Mouse (Mus musculus): ENCODE results near the gene Kdm5c. TPM values are rescaled to one million over a fixed set of nuclear protein-coding genes. Genes with fewer than 3 reads are reported as not detected.
"Not testable (repeated sequence)": the region's sequence is repeated elsewhere in the genome, so short reads cannot be mapped to it uniquely, and the experiment has no call there.

Gene Kdm5c
- polyA plus RNA-seq, 1 experiment from 2014 or later = 32.4 TPM

DNA sequence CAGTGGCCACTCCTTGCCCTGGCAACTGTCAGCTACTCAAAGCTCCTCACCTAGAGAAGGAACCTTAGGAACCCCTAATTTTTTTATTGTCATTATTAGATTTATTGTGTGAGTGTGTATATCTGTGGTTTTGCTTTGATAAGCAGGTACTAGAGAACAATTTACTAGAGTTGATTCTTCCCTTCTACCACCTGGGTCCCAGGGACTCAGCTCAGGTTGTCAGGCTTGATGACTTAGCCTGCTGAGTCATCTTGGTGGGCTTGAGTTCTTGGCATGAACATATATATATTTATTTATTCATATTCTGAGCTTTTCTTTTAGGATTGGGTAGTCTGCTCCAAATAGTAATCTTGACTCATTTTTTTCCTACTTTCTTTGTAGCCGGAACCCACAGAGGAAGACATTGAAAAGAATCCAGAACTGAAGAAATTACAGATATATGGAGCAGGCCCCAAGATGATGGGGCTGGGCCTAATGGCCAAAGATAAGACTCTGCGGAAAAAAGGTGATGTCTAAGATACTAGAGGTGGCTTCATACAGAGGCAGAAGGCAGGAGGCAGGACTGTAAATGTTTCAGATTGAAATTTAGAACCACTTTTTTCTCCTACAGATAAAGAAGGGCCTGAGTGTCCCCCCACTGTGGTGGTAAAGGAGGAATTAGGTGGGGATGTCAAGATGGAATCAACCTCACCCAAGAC, 11.8 kb downstream of the Kdm5c start:
- no peak for ATAC-seq (replicated peaks; ENCODE audit: extremely low read depth, insufficient read depth, low FRiP score)
- H3K9me3 ChIP-seq (replicated peaks; ENCODE audit: control insufficient read depth, low read length) = no peaks in the 10 kb centered on the region
- no peaks in the 10 kb centered on the region for H3K27me3 ChIP-seq (ENCODE audit: control insufficient read depth, insufficient read depth, low read length)
- H3K4me2 ChIP-seq (ENCODE audit: low read depth, low read length) = no peak overlapping the region
- peaks cover 76% of the 10 kb centered on the region for H3K36me3 ChIP-seq (ENCODE audit: control insufficient read depth, insufficient read depth)
- H3K9ac ChIP-seq (ENCODE audit: low read length) = no peak overlapping the region
- WGBS = 91% methylated on average over 2 of the region's 2 CpGs
- H3K27ac ChIP-seq (ENCODE audit: low read length) = no peak overlapping the region
- no peaks in the 10 kb centered on the region for H3K4me1 ChIP-seq (ENCODE audit: control insufficient read depth, insufficient read depth, low read length)
- no peak overlapping the region for H3K4me3 ChIP-seq (ENCODE audit: low read length)

DNA sequence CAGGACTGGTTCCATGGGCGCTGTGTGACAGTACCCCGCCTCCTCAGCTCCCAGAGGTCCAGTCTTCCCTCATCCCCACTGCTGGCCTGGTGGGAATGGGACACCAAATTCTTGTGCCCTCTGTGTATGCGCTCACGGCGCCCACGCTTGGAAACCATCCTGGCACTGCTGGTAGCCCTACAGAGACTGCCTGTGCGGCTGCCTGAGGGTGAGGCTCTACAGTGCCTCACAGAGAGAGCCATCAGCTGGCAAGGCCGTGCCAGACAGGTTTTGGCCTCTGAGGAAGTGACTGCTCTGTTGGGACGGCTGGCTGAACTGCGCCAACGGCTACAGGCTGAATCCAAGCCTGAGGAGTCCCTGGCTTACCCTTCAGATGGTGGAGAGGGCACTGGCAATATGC, 38.4 kb downstream of the Kdm5c start:
- H3K4me2 ChIP-seq (ENCODE audit: low read depth, low read length) = no peak overlapping the region
- no peak overlapping the region for H3K4me3 ChIP-seq (ENCODE audit: low read length)
- no peak for ATAC-seq (replicated peaks; ENCODE audit: extremely low read depth, insufficient read depth, low FRiP score)
- H3K9me3 ChIP-seq (replicated peaks; ENCODE audit: control insufficient read depth, low read length) = no peaks in the 10 kb centered on the region
- H3K4me1 ChIP-seq (ENCODE audit: control insufficient read depth, insufficient read depth, low read length) = no peaks in the 10 kb centered on the region
- H3K27ac ChIP-seq (ENCODE audit: low read length) = no peak overlapping the region
- 89% methylated on average over 11 of the region's 11 CpGs for WGBS
- no peak overlapping the region for H3K9ac ChIP-seq (ENCODE audit: low read length)
- H3K27me3 ChIP-seq (ENCODE audit: control insufficient read depth, insufficient read depth, low read length) = no peaks in the 10 kb centered on the region
- peaks cover 79% of the 10 kb centered on the region for H3K36me3 ChIP-seq (ENCODE audit: control insufficient read depth, insufficient read depth)

DNA sequence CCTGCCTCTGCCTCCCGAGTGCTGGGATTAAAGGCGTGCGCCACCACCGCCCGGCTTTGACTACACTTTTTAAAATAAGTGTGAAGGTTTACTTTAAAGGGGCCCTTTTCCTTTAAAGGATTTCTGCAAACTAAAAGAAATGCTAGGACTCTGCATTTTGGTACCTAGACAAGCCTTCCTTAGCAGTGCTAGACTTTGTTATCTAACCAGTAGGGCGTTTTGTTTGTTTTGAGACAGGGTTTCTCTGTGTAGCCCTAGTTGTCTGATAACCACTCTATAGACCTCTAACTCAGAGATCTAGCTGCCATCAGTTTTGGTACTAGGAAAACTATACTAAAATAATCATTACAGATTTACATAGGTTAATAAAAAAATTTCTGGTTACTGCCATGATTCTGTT, 46.6 kb downstream of the Kdm5c start:
- Histone ChIP-seq H3K4me3 (ENCODE audit: low read length) (no peak overlapping the region), H3K9ac (ENCODE audit: low read length) (no peak overlapping the region), H3K27ac (ENCODE audit: low read length) (no peak overlapping the region), H3K4me2 (ENCODE audit: low read depth, low read length) (no peak overlapping the region), H3K27me3 (ENCODE audit: control insufficient read depth, insufficient read depth, low read length) (no peaks in the 10 kb centered on the region), H3K4me1 (ENCODE audit: control insufficient read depth, insufficient read depth, low read length) (no peaks in the 10 kb centered on the region), H3K9me3 (replicated peaks; ENCODE audit: control insufficient read depth, low read length) (no peaks in the 10 kb centered on the region), H3K36me3 (ENCODE audit: control insufficient read depth, insufficient read depth) (peaks cover 11% of the 10 kb centered on the region)
- WGBS = 90% methylated on average over 6 of the region's 6 CpGs
- ATAC-seq (replicated peaks; ENCODE audit: extremely low read depth, insufficient read depth, low FRiP score) = no peak

DNA sequence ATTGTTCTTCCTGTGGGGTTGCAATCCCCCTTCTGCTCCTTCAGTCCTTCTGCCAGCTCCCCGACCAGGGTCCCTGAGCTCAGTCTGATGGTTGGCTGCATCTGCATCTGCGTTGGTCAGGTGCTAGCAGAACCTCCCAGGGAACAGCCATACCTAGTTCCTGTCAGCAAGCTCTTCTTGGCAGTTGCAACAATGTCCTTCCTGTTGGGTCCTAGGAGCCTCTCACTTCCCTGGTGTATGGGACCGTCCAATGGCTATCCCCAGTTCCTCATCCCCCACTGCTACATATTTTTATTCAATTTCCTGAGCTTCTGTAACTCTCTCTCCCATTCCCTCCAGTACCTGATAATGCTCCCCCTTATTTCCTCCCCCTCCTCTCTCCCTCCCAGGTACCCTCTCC, 51.9 kb downstream of the Kdm5c start:
- H3K27ac ChIP-seq (ENCODE audit: low read length) = no peak overlapping the region
- ATAC-seq (replicated peaks; ENCODE audit: extremely low read depth, insufficient read depth, low FRiP score) = no peak
- 62% methylated on average over 3 of the region's 3 CpGs for WGBS
- H3K36me3 ChIP-seq (ENCODE audit: control insufficient read depth, insufficient read depth) = no peaks in the 10 kb centered on the region
- H3K4me1 ChIP-seq (ENCODE audit: control insufficient read depth, insufficient read depth, low read length) = no peaks in the 10 kb centered on the region
- H3K9me3 ChIP-seq (replicated peaks; ENCODE audit: control insufficient read depth, low read length) = no peaks in the 10 kb centered on the region
- no peak overlapping the region for H3K4me2 ChIP-seq (ENCODE audit: low read depth, low read length)
- H3K9ac ChIP-seq (ENCODE audit: low read length) = no peak overlapping the region
- no peaks in the 10 kb centered on the region for H3K27me3 ChIP-seq (ENCODE audit: control insufficient read depth, insufficient read depth, low read length)
- H3K4me3 ChIP-seq (ENCODE audit: low read length) = no peak overlapping the region

GRCm38 (mm10) chrX:152287026-152287425, 54.2 kb downstream of the Kdm5c start:
- not testable (repeated sequence) for H3K4me1 ChIP-seq (ENCODE audit: control insufficient read depth, insufficient read depth, low read length); H3K27ac ChIP-seq (ENCODE audit: low read length); H3K36me3 ChIP-seq (ENCODE audit: control insufficient read depth, insufficient read depth); H3K9me3 ChIP-seq (replicated peaks; ENCODE audit: control insufficient read depth, low read length); H3K27me3 ChIP-seq (ENCODE audit: control insufficient read depth, insufficient read depth, low read length); H3K4me3 ChIP-seq (ENCODE audit: low read length); ATAC-seq (replicated peaks; ENCODE audit: extremely low read depth, insufficient read depth, low FRiP score); H3K9ac ChIP-seq (ENCODE audit: low read length); H3K4me2 ChIP-seq (ENCODE audit: low read depth, low read length)
- 59% methylated on average over 1 of the region's 1 CpGs for WGBS

- Histone ChIP-seq H3K9ac (ENCODE audit: low read length) (no peak overlapping the region), H3K9me3 (replicated peaks; ENCODE audit: control insufficient read depth, low read length) (no peaks in the 10 kb centered on the region), H3K36me3 (ENCODE audit: control insufficient read depth, insufficient read depth) (no peaks in the 10 kb centered on the region), H3K27me3 (ENCODE audit: control insufficient read depth, insufficient read depth, low read length) (peaks cover 10% of the 10 kb centered on the region; the same call in 1 of the 2 replicates), H3K27ac (ENCODE audit: low read length) (no peak overlapping the region), H3K4me1 (ENCODE audit: control insufficient read depth, insufficient read depth, low read length) (no peaks in the 10 kb centered on the region), H3K4me2 (ENCODE audit: low read depth, low read length) (no peak overlapping the region), H3K4me3 (ENCODE audit: low read length) (no peak overlapping the region)
- 80% methylated on average over 2 of the region's 2 CpGs for WGBS
- no peak for ATAC-seq (replicated peaks; ENCODE audit: extremely low read depth, insufficient read depth, low FRiP score)
These were observed 73.4 kb downstream of the Kdm5c start for GRCm38 (mm10) chrX:152306224-152306623.

DNA sequence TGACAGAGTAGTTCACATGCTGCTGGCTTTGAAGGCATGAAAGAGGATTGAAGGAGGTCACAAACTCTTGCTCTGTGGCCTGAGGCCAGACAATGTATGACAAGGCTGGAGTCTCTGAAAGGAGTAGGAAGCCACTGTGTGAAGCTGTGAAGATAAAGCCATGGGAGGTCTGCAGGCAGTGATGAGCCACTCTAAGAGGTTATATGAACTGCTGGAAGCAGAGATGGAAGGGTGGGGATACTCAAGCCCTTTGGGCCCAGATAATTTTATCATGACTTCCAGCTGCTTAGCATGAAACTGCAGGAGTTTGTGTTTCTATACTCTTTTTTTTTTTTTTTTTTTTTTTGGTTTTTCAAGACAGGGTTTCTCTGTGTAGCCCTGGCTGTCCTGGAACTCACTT, 74.6 kb downstream of the Kdm5c start:
- no peaks in the 10 kb centered on the region for H3K9me3 ChIP-seq (replicated peaks; ENCODE audit: control insufficient read depth, low read length)
- no peak overlapping the region for H3K27ac ChIP-seq (ENCODE audit: low read length)
- ATAC-seq (replicated peaks; ENCODE audit: extremely low read depth, insufficient read depth, low FRiP score) = no peak
- H3K4me2 ChIP-seq (ENCODE audit: low read depth, low read length) = no peak overlapping the region
- peaks cover 10% of the 10 kb centered on the region; the same call in 1 of the 2 replicates for H3K27me3 ChIP-seq (ENCODE audit: control insufficient read depth, insufficient read depth, low read length)
- no peaks in the 10 kb centered on the region for H3K4me1 ChIP-seq (ENCODE audit: control insufficient read depth, insufficient read depth, low read length)
- no peak overlapping the region for H3K9ac ChIP-seq (ENCODE audit: low read length)
- no peak overlapping the region for H3K4me3 ChIP-seq (ENCODE audit: low read length)
- no peaks in the 10 kb centered on the region for H3K36me3 ChIP-seq (ENCODE audit: control insufficient read depth, insufficient read depth)

DNA sequence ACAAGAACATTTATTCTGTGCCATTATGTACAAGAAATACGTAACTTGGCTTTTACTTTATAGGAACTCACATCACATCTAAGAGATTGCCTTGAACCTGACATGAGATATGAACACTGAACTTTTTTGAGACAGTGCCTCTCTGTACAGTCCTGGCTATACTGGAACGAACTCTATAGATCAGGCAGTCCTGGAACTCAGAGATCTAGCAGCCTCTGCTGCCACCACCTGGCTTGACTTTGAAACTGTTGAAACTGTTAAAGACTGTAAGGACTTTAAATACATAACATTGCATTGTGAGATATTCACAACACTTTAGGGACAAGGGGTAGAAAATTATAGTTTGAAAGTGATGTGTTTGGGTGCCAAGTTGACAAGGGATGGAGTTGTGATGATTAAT, 75.1 kb downstream of the Kdm5c start:
- H3K9ac ChIP-seq (ENCODE audit: low read length) = no peak overlapping the region
- H3K27ac ChIP-seq (ENCODE audit: low read length) = no peak overlapping the region
- ATAC-seq (replicated peaks; ENCODE audit: extremely low read depth, insufficient read depth, low FRiP score) = no peak
- H3K4me3 ChIP-seq (ENCODE audit: low read length) = no peak overlapping the region
- peaks cover 10% of the 10 kb centered on the region; the same call in 1 of the 2 replicates for H3K27me3 ChIP-seq (ENCODE audit: control insufficient read depth, insufficient read depth, low read length)
- H3K4me2 ChIP-seq (ENCODE audit: low read depth, low read length) = no peak overlapping the region
- no peaks in the 10 kb centered on the region for H3K36me3 ChIP-seq (ENCODE audit: control insufficient read depth, insufficient read depth)
- 38% methylated on average over 2 of the region's 2 CpGs for WGBS
- no peaks in the 10 kb centered on the region for H3K9me3 ChIP-seq (replicated peaks; ENCODE audit: control insufficient read depth, low read length)
- no peaks in the 10 kb centered on the region for H3K4me1 ChIP-seq (ENCODE audit: control insufficient read depth, insufficient read depth, low read length)

GRCm38 (mm10) chrX:152320535-152320934, 87.7 kb downstream of the Kdm5c start:
- H3K36me3 ChIP-seq (ENCODE audit: control insufficient read depth, insufficient read depth) = no peaks in the 10 kb centered on the region
- no peaks in the 10 kb centered on the region for H3K9me3 ChIP-seq (replicated peaks; ENCODE audit: control insufficient read depth, low read length)
- H3K4me1 ChIP-seq (ENCODE audit: control insufficient read depth, insufficient read depth, low read length) = no peaks in the 10 kb centered on the region
- no peak overlapping the region for H3K4me3 ChIP-seq (ENCODE audit: low read length)
- H3K9ac ChIP-seq (ENCODE audit: low read length) = no peak overlapping the region
- no peaks in the 10 kb centered on the region for H3K27me3 ChIP-seq (ENCODE audit: control insufficient read depth, insufficient read depth, low read length)
- no peak overlapping the region for H3K27ac ChIP-seq (ENCODE audit: low read length)
- no peak for ATAC-seq (replicated peaks; ENCODE audit: extremely low read depth, insufficient read depth, low FRiP score)
- WGBS = 68% methylated on average over 4 of the region's 4 CpGs
- H3K4me2 ChIP-seq (ENCODE audit: low read depth, low read length) = no peak overlapping the region
